Mouse (Mus musculus) CH12.LX (cell line): ENCODE measurements at regions not wholly inside any gene's neighbourhood (a gene's known extent, or its start where the extent isn't known, plus 50 kb on each side); places are given as distances from the start of the nearest gene placed in this dataset.

Experiments
- DNase-seq: peaks from one replicate; pipeline ENCODE4 v3.0.0-alpha.2; 2013; ENCODE audit errors: extremely low read depth
- H3K27ac ChIP-seq: 2 replicates; pipeline ENCODE4 v1.5.1; 2012; ENCODE audit warnings: low read depth, mild to moderate bottlenecking, control low read depth, moderate library complexity; ENCODE audit not compliant: insufficient read depth
- H3K27me3 ChIP-seq: replicated peaks from 2 replicates; pipeline ENCODE3; 2012; ENCODE audit warnings: inconsistent platforms
- H3K36me3 ChIP-seq, 2 experiments: replicated peaks in 1 of 2; 2 replicates each; pipeline versions ENCODE3 to v1.6.1; 2012; ENCODE audit warnings: inconsistent platforms in 1 of 2, low read length in 1 of 2, mild to moderate bottlenecking in 1 of 2, mixed read lengths in 1 of 2, moderate library complexity in 1 of 2; ENCODE audit not compliant: control insufficient read depth in 1 of 2, insufficient read depth in 1 of 2
- H3K4me1 ChIP-seq, 2 experiments: 2 replicates each; pipeline ENCODE4 v1.6.1; 2012; ENCODE audit warnings: inconsistent platforms in 1 of 2, moderate library complexity in 1 of 2; ENCODE audit not compliant: insufficient read depth in 2 of 2, control insufficient read depth in 1 of 2
- H3K4me2 ChIP-seq: 2 replicates; pipeline ENCODE4 v1.6.1; 2012; ENCODE audit warnings: low read depth, mild to moderate bottlenecking, control low read depth; ENCODE audit not compliant: poor library complexity, insufficient read depth, severe bottlenecking
- H3K4me3 ChIP-seq, 3 experiments: fragments of 150-350 bp in 1 of 3; sonication (generic) in 1 of 3; replicated peaks in 1 of 3; 2 replicates each; pipeline versions ENCODE3 to v1.5.1; 2011 to 2012; ENCODE audit warnings: low read depth in 2 of 3, low read length in 2 of 3, mild to moderate bottlenecking in 2 of 3, moderate library complexity in 2 of 3, control low read depth in 1 of 3, improper control_type of control experiment in 1 of 3, inconsistent platforms in 1 of 3, mixed read lengths in 1 of 3; ENCODE audit not compliant: poor library complexity in 1 of 3
- H3K79me2 ChIP-seq: replicated peaks from 2 replicates; pipeline ENCODE4 v1.6.1; 2012; ENCODE audit warnings: mild to moderate bottlenecking, moderate library complexity; ENCODE audit not compliant: control insufficient read depth, poor library complexity, insufficient read depth, severe bottlenecking; ENCODE audit errors: extremely low read depth
- H3K9ac ChIP-seq: 2 replicates; pipeline ENCODE4 v1.6.1; 2012; ENCODE audit warnings: low read depth, mild to moderate bottlenecking, control low read depth, moderate library complexity; ENCODE audit not compliant: insufficient read depth
- H3K9me3 ChIP-seq: replicated peaks from 2 replicates; pipeline ENCODE3; 2012; ENCODE audit warnings: low read length, inconsistent platforms, mixed read lengths
- BHLHE40 ChIP-seq: IDR thresholded peaks from 2 replicates; pipeline ENCODE4 v1.6.1; 2011; ENCODE audit warnings: mild to moderate bottlenecking, low read depth, low read length, improper control_type of control experiment
- CHD1 ChIP-seq: IDR thresholded peaks from 2 replicates; pipeline ENCODE4 v1.6.1; 2012; ENCODE audit warnings: low read depth, low read length, improper control_type of control experiment, inconsistent platforms
- CTCF ChIP-seq, 2 experiments: IDR thresholded peaks in 1 of 2; conservative IDR thresholded peaks in 1 of 2; 2 replicates each; pipeline ENCODE4 v1.5.1; 2011 to 2012; ENCODE audit warnings: low read depth in 2 of 2, low read length in 2 of 2, improper control_type of control experiment in 1 of 2, inconsistent platforms in 1 of 2, mild to moderate bottlenecking in 1 of 2, moderate library complexity in 1 of 2
- E2F4 ChIP-seq: IDR thresholded peaks from 2 replicates; pipeline ENCODE4 v1.6.1; 2011; ENCODE audit warnings: low read depth, low read length, improper control_type of control experiment; ENCODE audit not compliant: insufficient replicate concordance
- ELF1 ChIP-seq: IDR thresholded peaks from 2 replicates; pipeline ENCODE4 v1.6.1; 2014; ENCODE audit warnings: low read depth, mild to moderate bottlenecking, inconsistent platforms, low read length, improper control_type of control experiment
- ETS1 ChIP-seq: conservative IDR thresholded peaks from 2 replicates; pipeline ENCODE4 v1.6.1; 2012; ENCODE audit warnings: low read depth, mild to moderate bottlenecking, inconsistent platforms, low read length, improper control_type of control experiment, moderate library complexity
- HCFC1 ChIP-seq: IDR thresholded peaks from 2 replicates; pipeline ENCODE4 v1.6.1; 2012; ENCODE audit warnings: low read depth, mild to moderate bottlenecking, inconsistent platforms, low read length, improper control_type of control experiment
- IRF4 ChIP-seq: IDR thresholded peaks from 2 replicates; pipeline ENCODE4 v1.6.1; 2014; ENCODE audit warnings: low read depth, mild to moderate bottlenecking, inconsistent platforms, low read length, improper control_type of control experiment
- JUN ChIP-seq: IDR thresholded peaks from 2 replicates; pipeline ENCODE4 v1.6.1; 2011; ENCODE audit warnings: low read depth, mild to moderate bottlenecking, low read length, improper control_type of control experiment, moderate library complexity; ENCODE audit not compliant: insufficient read depth
- JUND ChIP-seq: conservative IDR thresholded peaks from 2 replicates; pipeline ENCODE4 v1.6.1; 2011; ENCODE audit warnings: low read depth, low read length, improper control_type of control experiment
- KAT2A ChIP-seq: IDR thresholded peaks from 2 replicates; pipeline ENCODE4 v1.6.1; 2012; ENCODE audit warnings: low read length, improper control_type of control experiment, inconsistent platforms; ENCODE audit not compliant: insufficient replicate concordance
- MAX ChIP-seq: IDR thresholded peaks from 2 replicates; pipeline ENCODE4 v1.6.1; 2011; ENCODE audit warnings: low read length, improper control_type of control experiment
- MAZ ChIP-seq: IDR thresholded peaks from 2 replicates; pipeline ENCODE4 v1.6.1; 2012; ENCODE audit warnings: low read depth, mild to moderate bottlenecking, inconsistent platforms, low read length, improper control_type of control experiment, moderate library complexity
- MEF2A ChIP-seq: IDR thresholded peaks from 2 replicates; pipeline ENCODE4 v1.6.1; 2014; ENCODE audit warnings: low read depth, mild to moderate bottlenecking, inconsistent platforms, low read length, improper control_type of control experiment, borderline replicate concordance
- MXI1 ChIP-seq: IDR thresholded peaks from 2 replicates; pipeline ENCODE4 v1.6.1; 2011; ENCODE audit warnings: mild to moderate bottlenecking, low read depth, low read length, improper control_type of control experiment
- MYC ChIP-seq: IDR thresholded peaks from 2 replicates; pipeline ENCODE4 v1.6.1; 2011; ENCODE audit warnings: low read depth, mild to moderate bottlenecking, improper control_type of control experiment, low read length
- NELFE ChIP-seq: IDR thresholded peaks from 2 replicates; pipeline ENCODE4 v1.6.1; 2011; ENCODE audit warnings: low read depth, low read length, improper control_type of control experiment
- PAX5 ChIP-seq: IDR thresholded peaks from 2 replicates; pipeline ENCODE4 v1.6.1; 2012; ENCODE audit warnings: low read length, inconsistent platforms, mixed read lengths
- POLR2A ChIP-seq: IDR thresholded peaks from 2 replicates; pipeline ENCODE4 v1.6.1; 2011; ENCODE audit warnings: low read depth, mild to moderate bottlenecking, improper control_type of control experiment, low read length
- RAD21 ChIP-seq: IDR thresholded peaks from 2 replicates; pipeline ENCODE4 v1.6.1; 2011; ENCODE audit warnings: low read depth, mild to moderate bottlenecking, low read length, improper control_type of control experiment, moderate library complexity
- SIN3A ChIP-seq: IDR thresholded peaks from 2 replicates; pipeline ENCODE4 v1.6.1; 2012; ENCODE audit warnings: low read length, improper control_type of control experiment, inconsistent platforms
- SMC3 ChIP-seq: IDR thresholded peaks from 2 replicates; pipeline ENCODE4 v1.6.1; 2011; ENCODE audit warnings: low read depth, low read length, improper control_type of control experiment
- TBP ChIP-seq: conservative IDR thresholded peaks from 2 replicates; pipeline ENCODE4 v1.6.1; 2011; ENCODE audit warnings: low read depth, low read length, improper control_type of control experiment
- UBTF ChIP-seq: IDR thresholded peaks from 2 replicates; pipeline ENCODE4 v1.6.1; 2012; ENCODE audit warnings: low read depth, mild to moderate bottlenecking, inconsistent platforms, low read length, improper control_type of control experiment, moderate library complexity
- ZC3H11A ChIP-seq: IDR thresholded peaks from 2 replicates; pipeline ENCODE4 v1.6.1; 2012; ENCODE audit warnings: low read depth, mild to moderate bottlenecking, inconsistent platforms, low read length, improper control_type of control experiment
- ZKSCAN1 ChIP-seq: IDR thresholded peaks from 2 replicates; pipeline ENCODE4 v1.6.1; 2012; ENCODE audit warnings: low read depth, inconsistent platforms, low read length, improper control_type of control experiment, borderline replicate concordance
- ZMIZ1 ChIP-seq: IDR thresholded peaks from 2 replicates; pipeline ENCODE4 v1.6.1; 2012; ENCODE audit warnings: low read depth, mild to moderate bottlenecking, inconsistent platforms, low read length, improper control_type of control experiment
- dilution Hi-C: fragments of 300-500 bp; cut with MboI; formaldehyde crosslinking; loops from 2 replicates; pipeline ENCODE4 v1.14.3; 2020; ENCODE audit warnings: low sequenced_read_pairs; ENCODE audit not compliant: extremely low pct_unique_long_range_greater_than_20kb, extremely low pct_ligation_motif_present
- in situ Hi-C: fragments of 300-500 bp; cut with MboI; formaldehyde crosslinking; loops from 3 replicates; pipeline ENCODE4 v1.14.3; 2019; ENCODE audit warnings: low sequenced_read_pairs, low pct_ligation_motif_present, low pct_unique_long_range_greater_than_20kb, mixed read lengths

GRCm38 (mm10) chr15:85654791-85655190 lies 72.5 kb upstream of the Wnt7b start:
- in situ Hi-C loops = loop anchor here (5.0 kb wide), 1 partner anchor 48 kb away; no protein-coding TSS in a partner anchor
- TF ChIP-seq BHLHE40 (no peak), PAX5 (no peak), ELF1 (no peak), ETS1 (no peak), IRF4 (no peak), NELFE (no peak), JUN (no peak), HCFC1 (no peak), MEF2A (no peak), ZMIZ1 (no peak), MXI1 (no peak), CHD1 (no peak), KAT2A (no peak), JUND (no peak), ZC3H11A (no peak), MAX (no peak)
- TF ChIP-seq, all 38 proteins: peak for 0
- dilution Hi-C loops = no loop called here

GRCm38 (mm10) chr15:85655751-85656167 lies 73.5 kb upstream of the Wnt7b start:
- H3K27me3 ChIP-seq = no peaks in the 10 kb centered on the region
- no peaks in the 10 kb centered on the region for H3K79me2 ChIP-seq
- no peak overlapping the region for H3K27ac ChIP-seq
- in situ Hi-C loops (loop anchor here (5.0 kb wide), 1 partner anchor 47 kb away; no protein-coding TSS in a partner anchor), dilution Hi-C loops (no loop called here)
- no peak for DNase-seq
- no peak overlapping the region for H3K4me2 ChIP-seq
- TF ChIP-seq MAX (no peak), HCFC1 (no peak), BHLHE40 (no peak), E2F4 (no peak), PAX5 (no peak), MAZ (no peak), POLR2A (no peak), ZKSCAN1 (no peak), TBP (no peak), UBTF (no peak), SMC3 (no peak), JUND (no peak), CHD1 (no peak), MXI1 (no peak), MYC (no peak), ELF1 (no peak), RAD21 (no peak), CTCF (conservative IDR thresholded peaks at IDR 0.05 in 1 of 2, IDR thresholded peaks at IDR 0.05 in 1 of 2; ENCODE audit: low read depth in 2 of 2, low read length in 2 of 2) (no peak), ZMIZ1 (no peak), SIN3A (no peak)
- H3K4me3 ChIP-seq = no peak overlapping the region
- H3K36me3 ChIP-seq = no peaks in the 10 kb centered on the region
- no peaks in the 10 kb centered on the region for H3K9me3 ChIP-seq
- no peak overlapping the region for H3K9ac ChIP-seq
- peaks cover 6 to 16% of the 10 kb centered on the region in 2 experiments for H3K4me1 ChIP-seq

More at GRCm38 (mm10) chr15:85654791-85655190, 72.5 kb upstream of the Wnt7b start:
- no peaks in the 10 kb centered on the region for H3K79me2 ChIP-seq
- no peak for DNase-seq
- no peaks in the 10 kb centered on the region for H3K9me3 ChIP-seq
- H3K4me1 ChIP-seq = peaks cover 6 to 16% of the 10 kb centered on the region in 2 experiments
- H3K36me3 ChIP-seq = no peaks in the 10 kb centered on the region
- H3K4me2 ChIP-seq = no peak overlapping the region
- H3K4me3 ChIP-seq = no peak overlapping the region
- no peaks in the 10 kb centered on the region for H3K27me3 ChIP-seq
- H3K27ac ChIP-seq = no peak overlapping the region
- H3K9ac ChIP-seq = no peak overlapping the region
